Mouse (Mus musculus) mesoderm, embryonic 11.5 days (tissue): ENCODE data around the gene Kcng3.

Experiments
- DNase-seq: peaks from one replicate; pipeline ENCODE4 v3.0.0-alpha.2; 2012; ENCODE audit warnings: low read depth, low spot score

Gene Kcng3

GRCm38 (mm10) chr17:83630787-83631678 lies 662 bp downstream of the Kcng3 start:
- no peak for DNase-seq

- DNase-seq: peak; percentile 33
These were observed 17.8 kb downstream of the Kcng3 start for GRCm38 (mm10) chr17:83613907-83614306.

- no peak for DNase-seq
These were observed 22.2 kb downstream of the Kcng3 start for GRCm38 (mm10) chr17:83609532-83609931.

GRCm38 (mm10) chr17:83600976-83601375 lies 30.7 kb downstream of the Kcng3 start:
- no peak for DNase-seq

- no peak for DNase-seq
These were observed 35.7 kb downstream of the Kcng3 start for GRCm38 (mm10) chr17:83595966-83596365.

GRCm38 (mm10) chr17:83594526-83594925 lies 37.2 kb downstream of the Kcng3 start:
- DNase-seq: no peak

GRCm38 (mm10) chr17:83593396-83593795 lies 38.3 kb downstream of the Kcng3 start:
- peak; percentile 31 for DNase-seq

GRCm38 (mm10) chr17:83588663-83589341 lies 42.9 kb downstream of the Kcng3 start:
- no peak for DNase-seq

GRCm38 (mm10) chr17:83587731-83588130 lies 44.0 kb downstream of the Kcng3 start:
- DNase-seq: no peak

GRCm38 (mm10) chr17:83582585-83582984 lies 49.1 kb downstream of the Kcng3 start:
- no peak for DNase-seq

- no peak for DNase-seq
These were observed 51.0 kb downstream of the Kcng3 start for GRCm38 (mm10) chr17:83580734-83581133.

GRCm38 (mm10) chr17:83576810-83577371 lies 54.8 kb downstream of the Kcng3 start:
- no peak for DNase-seq

- no peak for DNase-seq
These were observed 57.1 kb downstream of the Kcng3 start for GRCm38 (mm10) chr17:83574615-83575014.

GRCm38 (mm10) chr17:83573128-83573527 lies 58.6 kb downstream of the Kcng3 start:
- no peak for DNase-seq

- no peak for DNase-seq
These were observed 59.3 kb downstream of the Kcng3 start for GRCm38 (mm10) chr17:83572366-83572765.

- DNase-seq: peak; percentile 42
These were observed 64.3 kb downstream of the Kcng3 start for GRCm38 (mm10) chr17:83567375-83567774.

GRCm38 (mm10) chr17:83565506-83565905 lies 66.2 kb downstream of the Kcng3 start:
- DNase-seq: peak; percentile 44

- no peak for DNase-seq
These were observed 67.4 kb downstream of the Kcng3 start for GRCm38 (mm10) chr17:83564119-83564820.

GRCm38 (mm10) chr17:83563703-83564111 lies 68.0 kb downstream of the Kcng3 start:
- peak; percentile 50 for DNase-seq

- no peak for DNase-seq
These were observed 69.3 kb downstream of the Kcng3 start for GRCm38 (mm10) chr17:83562153-83563010.

GRCm38 (mm10) chr17:83559081-83559480 lies 72.6 kb downstream of the Kcng3 start:
- no peak for DNase-seq
